Mouse (Mus musculus): Measurements from ENCODE around the gene Nacc2. TPM values are rescaled to one million over a fixed set of nuclear protein-coding genes. Genes with fewer than 3 reads are reported as not detected.

The Nacc2 gene
- total RNA-seq, 2 experiments from 2014 or later: 11.1 to 11.4 TPM

Other genes with a start within 250 kb of the Nacc2 start
- gene Camsap1, start 139.9 kb downstream of the Nacc2 start, total RNA-seq (2021): 10 to 100 TPM; 30.1 to 33.3 TPM
- 10 to 100 TPM; 60.3 to 62.4 TPM for gene Ubac1, start 101.5 kb downstream of the Nacc2 start, total RNA-seq (2021)
- not detected for gene Lhx3, start 85.1 kb upstream of the Nacc2 start, total RNA-seq (2021)
- gene Qsox2, start 114.3 kb upstream of the Nacc2 start, total RNA-seq (2021): 10 to 100 TPM; 11.2 to 12.1 TPM
- gene Ccdc187, start 171.3 kb upstream of the Nacc2 start, total RNA-seq (2021): under 1 TPM; 0.81 to 0.92 TPM
- 100 to 1,000 TPM; 142 to 153 TPM for gene Gpsm1, start 192.3 kb upstream of the Nacc2 start, total RNA-seq (2021)
- 10 to 100 TPM; 16.1 to 16.6 TPM for gene Dnlz, start 228.9 kb upstream of the Nacc2 start, total RNA-seq (2021)
- under 1 TPM; 0.60 to 0.95 TPM for gene Card9, start 237.7 kb upstream of the Nacc2 start, total RNA-seq (2021)